Mouse (Mus musculus): ENCODE measurements around the gene Psenen. TPM values are rescaled to one million over a fixed set of nuclear protein-coding genes. Genes with fewer than 3 reads are reported as not detected.

The Psenen gene
- polyA plus RNA-seq, 1 experiment from 2014 or later, result 158 TPM

DNA sequence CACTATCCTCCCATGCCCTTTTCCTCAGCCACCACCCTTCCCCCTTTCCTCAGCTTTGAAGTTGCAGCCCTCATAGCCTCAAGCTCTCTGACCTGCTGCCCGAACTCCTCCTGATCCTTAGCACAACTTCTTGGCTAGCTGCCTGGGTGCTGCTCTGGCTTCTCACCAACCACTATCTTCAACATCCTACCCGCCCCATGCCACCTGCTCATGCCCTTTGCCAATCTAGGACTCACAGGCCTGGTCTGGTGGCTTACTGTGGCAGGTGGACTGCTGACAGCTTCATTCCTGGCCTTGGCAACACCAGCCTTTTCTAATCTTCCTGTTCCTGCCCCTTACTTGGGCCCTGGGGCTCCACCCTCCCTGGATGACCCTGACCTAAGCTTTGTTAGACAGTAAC is 9.5 kb upstream of the Psenen start:
- 78% methylated on average over 2 of the region's 2 CpGs for WGBS

GRCm38 (mm10) chr7:30572389-30572788 is 9.0 kb upstream of the Psenen start:
- Histone ChIP-seq H3K36me3 (ENCODE audit: control insufficient read depth, insufficient read depth, low read length) (peaks cover 64% of the 10 kb centered on the region), H3K4me3 (ENCODE audit: low read length) (no peak overlapping the region), H3K27ac (ENCODE audit: low read length) (no peak overlapping the region), H3K9ac (ENCODE audit: low read depth, low read length) (no peak overlapping the region), H3K27me3 (replicated peaks; ENCODE audit: control insufficient read depth, insufficient read depth, low read length) (no peaks in the 10 kb centered on the region), H3K4me2 (ENCODE audit: low read depth, low read length) (no peak overlapping the region), H3K4me1 (ENCODE audit: control insufficient read depth, insufficient read depth, low read length) (no peaks in the 10 kb centered on the region), H3K9me3 (ENCODE audit: control insufficient read depth, low read length) (no peaks in the 10 kb centered on the region)
- WGBS, result 82% methylated on average over 5 of the region's 5 CpGs
- no peak for ATAC-seq

More for the DNA sequence above, 9.5 kb upstream of the Psenen start:
- Histone ChIP-seq H3K27me3 (replicated peaks; ENCODE audit: control insufficient read depth, insufficient read depth, low read length) (no peaks in the 10 kb centered on the region), H3K4me2 (ENCODE audit: low read depth, low read length) (no peak overlapping the region), H3K36me3 (ENCODE audit: control insufficient read depth, insufficient read depth, low read length) (peaks cover 65% of the 10 kb centered on the region), H3K4me3 (ENCODE audit: low read length) (no peak overlapping the region), H3K9me3 (ENCODE audit: control insufficient read depth, low read length) (no peaks in the 10 kb centered on the region), H3K27ac (ENCODE audit: low read length) (no peak overlapping the region), H3K9ac (ENCODE audit: low read depth, low read length) (no peak overlapping the region), H3K4me1 (ENCODE audit: control insufficient read depth, insufficient read depth, low read length) (no peaks in the 10 kb centered on the region)
- no peak for ATAC-seq

DNA sequence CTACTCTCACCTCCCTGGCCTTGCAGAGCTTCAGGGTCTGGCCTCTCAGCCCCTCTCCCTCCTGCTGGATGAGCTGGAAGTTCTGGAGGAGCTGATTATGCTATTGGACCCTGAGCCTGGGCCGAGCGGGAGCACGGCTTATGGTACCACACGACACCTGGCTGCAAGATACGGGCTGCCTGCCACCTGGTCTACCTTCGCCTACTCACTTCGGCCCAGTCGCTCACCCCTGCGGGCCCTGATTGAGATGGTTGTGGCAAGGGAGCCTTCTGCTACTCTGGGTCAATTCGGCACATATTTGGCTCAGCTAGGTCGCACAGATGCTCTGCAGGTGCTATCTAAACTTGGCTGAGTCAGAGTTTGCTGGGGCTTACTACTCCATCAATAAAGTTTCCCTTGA is 4.1 kb upstream of the Psenen start:
- Histone ChIP-seq H3K36me3 (ENCODE audit: control insufficient read depth, insufficient read depth, low read length) (peaks cover 37% of the 10 kb centered on the region), H3K9me3 (ENCODE audit: control insufficient read depth, low read length) (no peaks in the 10 kb centered on the region), H3K4me1 (ENCODE audit: control insufficient read depth, insufficient read depth, low read length) (peaks cover 7% of the 10 kb centered on the region; the same call in 1 of the 2 replicates), H3K27me3 (replicated peaks; ENCODE audit: control insufficient read depth, insufficient read depth, low read length) (no peaks in the 10 kb centered on the region), H3K4me3 (ENCODE audit: low read length) (no peak overlapping the region), H3K9ac (ENCODE audit: low read depth, low read length) (no peak overlapping the region), H3K4me2 (ENCODE audit: low read depth, low read length) (no peak overlapping the region), H3K27ac (ENCODE audit: low read length) (no peak overlapping the region)
- 90% methylated on average over 11 of the region's 11 CpGs for WGBS
- ATAC-seq, result no peak

DNA sequence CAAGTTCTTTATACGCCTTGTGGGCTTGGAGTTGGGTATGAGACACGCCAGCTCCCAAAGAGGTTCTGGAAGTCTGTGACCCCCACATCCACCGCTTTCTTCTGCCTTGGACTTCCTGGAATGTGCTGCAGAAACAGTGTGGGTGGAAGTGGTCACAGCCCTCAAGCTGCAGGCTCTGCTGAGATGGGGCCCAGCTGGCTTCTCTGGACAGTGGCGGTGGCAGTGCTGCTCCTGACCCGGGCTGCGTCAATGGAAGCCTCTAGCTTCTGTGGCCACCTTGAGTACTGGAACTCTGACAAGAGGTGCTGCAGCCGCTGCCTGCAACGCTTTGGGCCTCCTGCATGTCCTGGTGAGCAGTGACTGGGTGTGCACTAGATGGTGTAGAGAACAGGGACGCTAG is 2.6 kb upstream of the Psenen start:
- WGBS, result 79% methylated on average over 9 of the region's 9 CpGs
- Histone ChIP-seq H3K27ac (ENCODE audit: low read length) (no peak overlapping the region), H3K4me3 (ENCODE audit: low read length) (no peak overlapping the region), H3K4me2 (ENCODE audit: low read depth, low read length) (no peak overlapping the region), H3K27me3 (replicated peaks; ENCODE audit: control insufficient read depth, insufficient read depth, low read length) (no peaks in the 10 kb centered on the region), H3K4me1 (ENCODE audit: control insufficient read depth, insufficient read depth, low read length) (peaks cover 7% of the 10 kb centered on the region; the same call in 1 of the 2 replicates), H3K9me3 (ENCODE audit: control insufficient read depth, low read length) (no peaks in the 10 kb centered on the region), H3K36me3 (ENCODE audit: control insufficient read depth, insufficient read depth, low read length) (peaks cover 27% of the 10 kb centered on the region), H3K9ac (ENCODE audit: low read depth, low read length) (no peak overlapping the region)
- ATAC-seq, result no peak

DNA sequence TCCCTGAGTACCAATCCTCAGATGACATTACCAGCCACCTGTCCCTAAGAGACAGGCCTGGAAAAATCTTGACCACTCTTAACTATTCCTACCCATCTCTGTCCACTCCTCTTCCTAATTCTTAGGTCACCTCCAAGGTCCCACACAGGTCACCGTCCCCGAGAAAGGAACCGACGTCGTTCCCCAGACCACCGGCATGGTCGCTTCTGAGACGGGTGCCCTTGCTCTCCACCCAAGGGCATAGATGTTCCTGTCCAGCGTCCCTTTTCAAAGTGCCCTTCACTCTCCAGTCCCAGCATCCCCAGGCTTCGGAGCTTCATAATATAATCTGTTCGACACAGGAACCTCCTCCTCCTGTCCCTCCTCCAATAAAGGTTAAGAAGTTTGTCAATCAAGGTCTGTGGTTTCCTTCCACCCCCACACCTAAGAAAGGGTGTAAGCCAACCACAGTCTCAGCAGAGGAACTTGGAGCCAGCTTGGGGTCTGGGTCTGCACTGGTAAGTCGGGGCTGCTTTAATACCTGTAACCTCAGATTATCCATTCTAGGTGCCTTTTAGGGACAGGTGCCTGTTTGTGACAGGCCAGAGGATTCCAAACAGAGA is 1.6 kb upstream of the Psenen start, which contains the start of gene Igflr1:
Gene Igflr1 (plus strand): TSS at position 458 of the 602 bp plus-strand sequence.
- H3K9ac ChIP-seq (ENCODE audit: low read depth, low read length), result no peak within 1 kb of the TSS
- peaks cover 10% of the 10 kb centered on the region for H3K4me1 ChIP-seq (ENCODE audit: control insufficient read depth, insufficient read depth, low read length)
- no peak for ATAC-seq
- no peak within 1 kb of the TSS for H3K4me3 ChIP-seq (ENCODE audit: low read length)
- H3K27me3 ChIP-seq (replicated peaks; ENCODE audit: control insufficient read depth, insufficient read depth, low read length), result no peaks in the 10 kb centered on the region
- H3K4me2 ChIP-seq (ENCODE audit: low read depth, low read length), result no peak within 1 kb of the TSS
- H3K27ac ChIP-seq (ENCODE audit: low read length), result no peak within 1 kb of the TSS
- H3K9me3 ChIP-seq (ENCODE audit: control insufficient read depth, low read length), result no peaks in the 10 kb centered on the region
- 95% methylated on average over 12 of the region's 12 CpGs for WGBS
- peaks cover 21% of the 10 kb centered on the region for H3K36me3 ChIP-seq (ENCODE audit: control insufficient read depth, insufficient read depth, low read length)

DNA sequence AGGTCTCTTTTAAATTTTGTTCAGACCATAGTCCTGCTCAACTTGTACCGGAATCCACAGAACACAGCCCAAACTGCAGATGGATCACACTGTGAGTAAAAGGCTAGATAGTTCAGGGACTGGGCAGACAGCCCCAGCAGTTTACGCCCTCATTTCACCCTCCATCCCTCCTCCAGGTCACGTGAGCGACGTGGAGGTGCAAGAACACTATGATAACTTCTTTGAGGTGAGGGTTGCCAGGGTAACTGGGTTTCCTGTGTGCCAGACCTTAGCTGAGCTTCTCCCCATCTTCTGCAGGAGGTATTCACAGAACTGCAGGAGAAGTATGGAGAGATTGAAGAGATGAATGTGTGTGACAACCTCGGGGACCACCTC is 466 bp upstream of the Psenen start:
- ATAC-seq, result no peak
- Histone ChIP-seq H3K4me1 (ENCODE audit: control insufficient read depth, insufficient read depth, low read length) (peaks cover 12% of the 10 kb centered on the region), H3K36me3 (ENCODE audit: control insufficient read depth, insufficient read depth, low read length) (peaks cover 10% of the 10 kb centered on the region), H3K4me2 (ENCODE audit: low read depth, low read length) (peak overlapping the region; percentile 58), H3K4me3 (ENCODE audit: low read length) (peak overlapping the region; percentile 85), H3K9ac (ENCODE audit: low read depth, low read length) (peak overlapping the region; percentile 88), H3K27ac (ENCODE audit: low read length) (peak overlapping the region; percentile 98), H3K9me3 (ENCODE audit: control insufficient read depth, low read length) (no peaks in the 10 kb centered on the region), H3K27me3 (replicated peaks; ENCODE audit: control insufficient read depth, insufficient read depth, low read length) (no peaks in the 10 kb centered on the region)
- 22% methylated on average over 6 of the region's 6 CpGs for WGBS

DNA sequence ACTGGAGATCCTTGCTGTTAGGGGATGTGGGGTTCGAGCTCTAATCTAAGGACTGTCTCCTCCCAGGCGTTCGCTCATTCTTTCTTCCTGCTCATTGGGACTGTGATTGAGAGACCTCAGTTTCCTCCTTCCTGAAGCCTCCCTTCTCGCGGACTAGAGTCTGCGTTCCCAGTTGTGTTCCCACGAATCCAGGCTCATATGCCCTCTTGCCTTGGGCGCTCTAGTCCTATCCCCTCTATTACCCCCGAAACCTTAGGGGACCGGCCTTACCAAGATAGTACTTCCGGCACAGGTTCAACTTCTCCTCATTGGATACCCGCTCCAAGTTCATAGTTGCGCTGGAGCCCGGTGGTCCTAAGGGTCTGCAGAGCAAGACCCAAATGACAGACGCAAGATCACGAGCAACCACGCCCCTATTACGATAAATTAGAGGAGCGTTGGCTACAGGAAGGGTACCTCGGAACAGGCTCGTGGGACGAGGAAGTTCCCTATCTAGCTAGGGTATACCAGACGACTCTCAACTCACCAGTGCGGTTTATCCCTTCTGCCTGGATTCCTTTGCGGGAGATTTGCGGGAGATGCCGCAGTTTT is 806 bp downstream of the Psenen start:
- Histone ChIP-seq H3K4me1 (ENCODE audit: control insufficient read depth, insufficient read depth, low read length) (peaks cover 21% of the 10 kb centered on the region), H3K4me2 (ENCODE audit: low read depth, low read length) (peak overlapping the region; percentile 65), H3K9ac (ENCODE audit: low read depth, low read length) (peak overlapping the region; percentile 78), H3K4me3 (ENCODE audit: low read length) (peak overlapping the region; percentile 85), H3K27me3 (replicated peaks; ENCODE audit: control insufficient read depth, insufficient read depth, low read length) (no peaks in the 10 kb centered on the region), H3K9me3 (ENCODE audit: control insufficient read depth, low read length) (no peaks in the 10 kb centered on the region), H3K36me3 (ENCODE audit: control insufficient read depth, insufficient read depth, low read length) (peaks cover 8% of the 10 kb centered on the region; the same call in 1 of the 2 replicates), H3K27ac (ENCODE audit: low read length) (peak overlapping the region; percentile 98)
- under 1% methylated on average over 27 of the region's 27 CpGs for WGBS
- ATAC-seq, result no peak

- Histone ChIP-seq H3K27ac (ENCODE audit: low read length) (peak overlapping the region; percentile 50; the same call in 1 of the 2 replicates), H3K9ac (ENCODE audit: low read depth, low read length) (no peak overlapping the region), H3K4me3 (ENCODE audit: low read length) (no peak overlapping the region), H3K27me3 (replicated peaks; ENCODE audit: control insufficient read depth, insufficient read depth, low read length) (no peaks in the 10 kb centered on the region), H3K36me3 (ENCODE audit: control insufficient read depth, insufficient read depth, low read length) (peaks cover 10% of the 10 kb centered on the region), H3K9me3 (ENCODE audit: control insufficient read depth, low read length) (no peaks in the 10 kb centered on the region), H3K4me2 (ENCODE audit: low read depth, low read length) (peak overlapping the region; percentile 53; the same call in 1 of the 2 replicates), H3K4me1 (ENCODE audit: control insufficient read depth, insufficient read depth, low read length) (peaks cover 21% of the 10 kb centered on the region)
- no peak for ATAC-seq
- 61% methylated on average over 2 of the region's 2 CpGs for WGBS
These were observed 3.1 kb downstream of the Psenen start for GRCm38 (mm10) chr7:30560296-30560695.

GRCm38 (mm10) chr7:30559443-30559954 is 3.9 kb downstream of the Psenen start, which contains the start of gene Lin37:
TSS of gene Lin37 (minus strand) at chr7:30559838.
- Histone ChIP-seq H3K27me3 (replicated peaks; ENCODE audit: control insufficient read depth, insufficient read depth, low read length) (no peaks in the 10 kb centered on the region), H3K27ac (ENCODE audit: low read length) (peak within 1 kb of the TSS; percentile 64), H3K4me1 (ENCODE audit: control insufficient read depth, insufficient read depth, low read length) (peaks cover 21% of the 10 kb centered on the region), H3K36me3 (ENCODE audit: control insufficient read depth, insufficient read depth, low read length) (peaks cover 11% of the 10 kb centered on the region), H3K4me3 (ENCODE audit: low read length) (peak within 1 kb of the TSS; percentile 58), H3K4me2 (ENCODE audit: low read depth, low read length) (peak within 1 kb of the TSS; percentile 75), H3K9ac (ENCODE audit: low read depth, low read length) (peak within 1 kb of the TSS; percentile 71), H3K9me3 (ENCODE audit: control insufficient read depth, low read length) (no peaks in the 10 kb centered on the region)
- under 1% methylated on average over 20 of the region's 20 CpGs for WGBS
- ATAC-seq, result peak; percentile 83

Measured in intestine, embryonic 16.5 days (tissue).